Mouse (Mus musculus) gastrocnemius, adult 8-10 months (tissue): ENCODE results near the gene Fancm. TPM values are rescaled to one million over a fixed set of nuclear protein-coding genes. Genes with fewer than 3 reads are reported as not detected.
"Not testable (repeated sequence)": the region's sequence is repeated elsewhere in the genome, so short reads cannot be mapped to it uniquely, and the experiment has no call there.

Experiments
- DNase-seq, 2 experiments: peaks; one replicate each; pipeline ENCODE4 v3.0.0; 2022; ENCODE audit warnings: low spot score in 2 of 2
- total RNA-seq, 4 experiments: library from RNA; stranded (reverse); gene quantifications; 2 replicates each; pipeline ENCODE4 v1.2.4; 2022

Gene Fancm
- total RNA-seq, 4 experiments from 2014 or later, result 0.80 to 4.0 (median 1.8) TPM

DNA sequence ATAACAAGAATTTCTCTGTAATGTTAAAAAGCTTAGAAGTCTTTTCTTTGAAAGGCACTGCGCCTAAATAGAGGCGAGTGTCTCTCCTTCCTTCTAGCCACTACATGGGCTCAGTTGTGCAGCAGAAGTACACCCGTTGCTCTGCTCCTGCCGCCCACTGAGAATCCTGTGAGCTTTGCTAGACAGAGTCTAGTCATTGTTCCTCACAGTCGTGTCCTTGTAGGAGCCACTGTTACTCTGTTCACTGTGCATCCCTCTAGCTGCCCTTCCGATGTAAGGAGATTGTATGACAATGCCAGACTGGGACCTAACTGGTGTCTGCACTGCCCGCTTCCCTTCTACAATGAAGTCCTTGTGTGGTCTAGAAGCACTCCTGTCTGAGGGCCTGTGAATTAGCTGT, 43.6 kb downstream of the Fancm start:
- DNase-seq, result no peak

DNA sequence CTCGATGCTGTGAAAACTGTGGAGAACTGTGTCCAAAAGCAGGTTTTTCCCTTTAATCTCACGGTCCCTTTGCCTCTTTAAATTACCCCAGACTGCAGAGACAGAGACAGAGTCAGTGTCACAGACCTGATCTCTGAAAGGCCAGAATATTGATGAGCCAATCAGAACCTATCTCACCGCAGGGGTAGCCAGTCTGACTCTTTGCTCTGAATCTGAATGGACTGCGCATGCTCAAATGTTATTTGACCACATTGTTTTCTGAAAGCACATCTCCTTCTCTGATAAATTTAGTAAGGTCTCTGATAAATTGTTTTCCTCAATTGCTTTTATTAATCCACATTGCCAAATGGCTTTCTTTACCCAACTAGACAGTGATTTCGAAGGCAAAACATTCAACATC, 44.0 kb downstream of the Fancm start:
- DNase-seq, result no peak

DNA sequence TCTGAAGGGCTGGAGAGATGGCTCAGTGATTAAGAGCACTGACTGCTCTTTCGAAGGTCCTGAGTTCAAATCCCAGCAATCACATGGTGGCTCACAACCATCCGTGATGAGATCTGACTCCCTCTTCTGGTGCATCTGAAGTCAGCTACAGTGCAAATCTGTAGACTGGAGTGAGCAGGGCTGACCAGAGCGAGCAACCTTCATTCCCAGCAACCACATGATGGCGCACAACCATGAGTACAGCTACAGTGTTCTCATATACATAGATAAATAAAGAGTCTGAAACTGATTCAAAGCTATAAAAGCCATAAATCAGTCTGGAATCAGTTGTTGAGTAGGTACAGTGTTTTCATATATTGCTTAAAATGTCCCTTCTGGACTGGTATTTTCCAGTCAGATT, 60.7 kb downstream of the Fancm start:
- not testable (repeated sequence) for DNase-seq

DNA sequence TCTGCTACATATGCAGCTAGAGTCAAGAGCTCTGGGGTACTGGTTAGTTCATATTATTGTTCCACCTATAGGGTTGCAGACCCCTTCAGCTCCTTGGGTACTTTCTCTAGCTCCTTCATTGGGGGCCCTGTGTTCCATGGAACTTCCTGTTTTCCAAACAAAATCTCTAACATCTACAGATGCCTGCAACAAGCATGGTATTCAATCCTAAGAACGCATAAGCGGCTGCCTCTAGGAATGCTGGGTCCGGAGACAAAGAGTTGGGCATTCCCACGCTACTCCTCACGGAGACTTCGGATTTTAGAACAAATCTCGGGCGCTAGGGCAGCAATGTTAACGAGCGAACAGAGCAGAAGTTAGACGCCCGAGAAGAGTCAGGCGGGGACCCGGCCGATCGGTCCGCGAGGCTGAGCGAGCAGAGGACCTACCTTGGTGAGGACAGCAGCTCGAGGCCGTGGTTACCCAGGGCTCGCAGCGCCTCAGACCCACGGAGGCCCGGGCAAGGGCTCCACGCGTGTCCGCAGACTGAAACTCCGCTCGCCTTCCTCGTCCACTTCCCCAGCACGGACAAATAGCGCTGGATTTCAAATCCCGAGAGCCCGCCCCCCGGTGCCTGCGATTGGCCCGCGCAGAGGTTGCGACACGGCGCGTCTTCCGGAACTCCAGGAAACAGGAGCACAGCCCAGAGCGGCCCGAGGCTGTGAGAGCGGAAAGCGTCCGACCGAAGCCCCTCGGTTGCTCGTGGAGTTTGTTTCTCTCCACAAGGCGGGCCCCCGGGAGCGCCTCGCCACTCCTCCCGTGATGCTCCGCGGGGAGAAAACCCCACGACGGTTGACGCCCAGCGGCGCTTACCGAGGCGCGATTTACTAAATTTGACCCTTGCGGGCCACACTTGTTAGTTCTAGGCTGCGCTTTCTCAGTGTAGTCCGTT, 96.9 kb downstream of the Fancm start, which contains the start of gene Mis18bp1:
Gene Mis18bp1 (minus strand): TSS at position 584 of the 931 bp plus-strand sequence.
- peak; percentile 90 to 91 for DNase-seq

DNA sequence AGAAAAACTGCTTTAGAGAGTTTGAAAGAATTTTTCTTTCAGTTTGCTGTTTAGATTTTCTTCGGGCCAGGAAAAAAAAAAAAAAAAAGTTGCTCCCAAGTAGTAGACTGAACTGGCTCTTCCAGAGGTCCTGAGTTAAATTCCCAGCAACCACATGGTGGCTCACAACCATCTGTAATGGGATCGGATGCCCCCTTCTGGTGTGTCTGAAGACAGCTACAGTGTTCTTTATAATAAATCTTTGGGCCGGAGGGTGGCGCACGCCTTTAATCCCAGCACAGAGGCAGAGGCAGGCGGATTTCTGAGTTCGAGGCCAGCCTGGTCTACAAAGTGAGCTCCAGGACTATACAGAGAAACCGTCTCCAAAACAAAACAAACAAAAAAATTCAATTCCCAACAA, 97.6 kb downstream of the Fancm start:
- DNase-seq, result peak; percentile 14 to 26

DNA sequence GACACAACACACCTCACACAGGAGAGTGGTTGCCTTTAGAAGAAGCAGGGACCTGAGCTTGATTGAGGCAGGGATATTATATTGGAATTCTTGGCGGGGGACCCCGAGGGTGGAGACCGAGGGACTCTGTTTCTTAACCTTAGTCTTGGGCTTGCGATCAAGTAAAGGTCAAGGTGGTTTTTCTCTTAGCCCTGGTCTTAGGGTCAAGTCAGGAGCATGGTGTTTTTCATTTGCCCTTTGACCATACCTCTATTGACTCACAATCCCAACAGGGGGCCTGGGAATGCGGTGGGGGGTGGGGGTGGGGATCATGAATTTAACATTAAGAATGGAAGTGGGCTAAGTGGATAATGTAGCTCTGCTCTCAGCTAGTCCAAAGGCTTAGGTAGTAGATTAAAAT, 98.3 kb downstream of the Fancm start:
- no peak for DNase-seq

Other genes with a start within 250 kb of the Fancm start
- gene Gm527, start 157.7 kb upstream of the Fancm start, total RNA-seq, result 1 to 10 TPM; 2.3 to 2.9 (median 2.6) TPM
- gene Klhl28, start 110.1 kb upstream of the Fancm start, total RNA-seq, result 10 to 100 TPM in 1 of 4 experiments, 1 to 10 TPM in 3; 7.6 to 10.9 (median 9.4) TPM
- gene Togaram1, start 109.8 kb upstream of the Fancm start, total RNA-seq, result 10 to 100 TPM in 2 of 4 experiments, 1 to 10 TPM in 2; 8.2 to 11.0 (median 10.0) TPM
- 10 to 100 TPM in 3 of 4 experiments, 1 to 10 TPM in 1; 9.4 to 12.3 (median 11.9) TPM for gene Prpf39, start 39.3 kb upstream of the Fancm start, total RNA-seq
- 100 to 1,000 TPM; 151 to 195 (median 179) TPM for gene Fkbp3, start 1.6 kb upstream of the Fancm start, total RNA-seq
- not detected for gene Mis18bp1, start 97.0 kb downstream of the Fancm start, total RNA-seq
- not detected for gene Wdr20rt, start 149.9 kb downstream of the Fancm start, total RNA-seq